Mouse (Mus musculus) bone marrow macrophage, adult 2 months (primary cell): Measurements from ENCODE around the gene Vamp9.

Experiments
- CTCF ChIP-seq: IDR thresholded peaks from 2 replicates; pipeline ENCODE4 v1.5.1; 2012; ENCODE audit warnings: low read depth, mild to moderate bottlenecking, low read length, moderate library complexity
- POLR2A ChIP-seq: IDR thresholded peaks from 2 replicates; pipeline ENCODE4 v1.6.1; 2012; ENCODE audit warnings: mild to moderate bottlenecking, low read depth, low read length, borderline replicate concordance

GRCm38 (mm10) chr5:99868923-99869322, 37.1 kb upstream of the Vamp9 start:
- TF ChIP-seq CTCF = no peak
- TF ChIP-seq POLR2A = no peak
